Mouse (Mus musculus) Patski (cell line): ENCODE results near the gene Wdr77. TPM values are rescaled to one million over a fixed set of nuclear protein-coding genes. Genes with fewer than 3 reads are reported as not detected.
"Not testable (repeated sequence)": the region's sequence is repeated elsewhere in the genome, so short reads cannot be mapped to it uniquely, and the experiment has no call there.

Source experiments
- ATAC-seq: fragments of 100-300 bp; one replicate; pipeline ENCODE4 v1.8.0; 2021
- CTCF ChIA-PET: fragments of 350-600 bp; sonication (Branson Sonifier 250); formaldehyde crosslinking; loops from one replicate; lab custom pipeline; 2022; ENCODE audit warnings: inconsistent platforms; lab: Charles Lee
- POLR2A ChIA-PET: fragments of 350-600 bp; sonication (Branson Sonifier 250); formaldehyde crosslinking; loops from one replicate; lab custom pipeline; 2022; ENCODE audit warnings: antibody characterized with exemption, inconsistent platforms; lab: Charles Lee
- DNase-seq: peaks from one replicate; pipeline ENCODE4 v3.0.0-alpha.2; 2011; ENCODE audit warnings: low read depth, low spot score
- H3K27me3 ChIP-seq: fragments of 371-371 bp; one replicate; pipeline ENCODE4 v1.5.1; 2021
- CTCF ChIP-seq: fragments of 100-300 bp; IDR thresholded peaks from one replicate; pipeline ENCODE4 v1.5.1; 2021
- in situ Hi-C: fragments of 300-500 bp; cut with MboI; formaldehyde crosslinking; loops from 3 replicates; pipeline ENCODE4 v1.11.1; 2018; ENCODE audit warnings: low pct_unique_long_range_greater_than_20kb, mixed read lengths
- polyA plus RNA-seq: library from polyadenylated mRNA; unstranded; gene quantifications from one replicate; pipeline ENCODE4 v1.2.3, GENCODE M21; 2021

Wdr77 gene
- 92.0 TPM for polyA plus RNA-seq

- no peak for TF ChIP-seq CTCF
- DNase-seq (peak; percentile 100), ATAC-seq (peak; percentile 97)
- no peaks in the 10 kb centered on the region for H3K27me3 ChIP-seq
- in situ Hi-C loops, result loop anchor here (25.0 kb wide), 1 partner anchor 1353 kb away; no protein-coding TSS in a partner anchor
- ChIA-PET POLR2A (interaction anchor here (0.7 to 3.7 kb wide), 3 partner anchors 10 to 22 kb away, joined by 3 to 30 read pairs (median 10); no protein-coding TSS in a partner anchor), CTCF (interaction anchor here (1.2 to 2.6 kb wide), 2 partner anchors 9 to 21 kb away, joined by 3 to 9 read pairs; no protein-coding TSS in a partner anchor)
Observed at GRCm38 (mm10) chr3:105958974-105959580, at the start of gene Wdr77. TSS of gene Wdr77 (plus strand) at chr3:105959369.

- CTCF ChIA-PET, result interaction anchor here (0.7 to 1.4 kb wide), 3 partner anchors 10 to 21 kb away, joined by 3 to 5 read pairs (median 3); no protein-coding TSS in a partner anchor
- POLR2A ChIA-PET, result no interaction called here
- DNase-seq (no peak), ATAC-seq (no peak)
- no peak for TF ChIP-seq CTCF
- in situ Hi-C loops, result no loop called here
- H3K27me3 ChIP-seq, result peaks cover 20% of the 10 kb centered on the region
Observed at GRCm38 (mm10) chr3:105910519-105911190, 48.5 kb upstream of the Wdr77 start.

DNA sequence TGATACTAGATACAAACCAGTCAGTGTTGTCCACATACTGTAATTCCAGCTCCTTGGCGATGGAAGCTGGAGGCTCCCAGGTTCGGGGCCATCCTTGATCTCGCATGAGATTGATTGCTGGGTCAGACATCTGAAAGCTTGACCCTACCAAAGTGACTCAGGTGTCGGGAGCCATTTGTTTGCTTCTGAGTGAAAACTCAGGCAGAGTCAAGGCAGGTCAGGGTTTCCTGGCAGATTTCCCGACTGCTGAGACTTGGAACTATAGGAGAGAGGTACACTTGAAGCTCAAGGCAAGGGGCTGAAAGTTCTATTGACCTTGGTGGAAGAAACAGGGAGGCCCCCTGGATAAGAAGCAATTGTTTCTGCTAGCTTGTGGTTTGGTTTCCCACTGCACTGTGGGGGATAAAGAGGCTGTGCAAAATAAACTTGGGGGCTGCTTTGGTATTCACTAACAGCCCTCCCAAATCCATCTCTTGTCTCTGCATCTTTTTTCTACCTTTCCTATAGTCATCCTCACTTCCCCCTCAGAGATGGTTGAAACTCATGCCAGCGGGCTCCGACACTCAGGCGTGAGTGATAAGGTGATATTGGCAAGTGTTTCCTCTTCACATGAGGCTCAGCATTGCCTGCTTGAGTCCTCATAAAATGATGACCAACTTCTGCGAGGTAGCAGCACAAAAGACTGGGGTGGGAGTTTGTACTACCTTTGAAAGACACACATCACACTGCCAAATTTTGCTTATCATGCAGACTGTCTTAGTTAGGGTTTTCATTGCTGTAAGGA, 46.9 kb upstream of the Wdr77 start:
- H3K27me3 ChIP-seq, result peaks cover 14% of the 10 kb centered on the region
- ChIA-PET POLR2A (no interaction called here), CTCF (interaction anchor here (1.5 kb wide), 1 partner anchor 16 kb away, joined by 7 read pairs; no protein-coding TSS in a partner anchor)
- in situ Hi-C loops, result no loop called here
- no peak for DNase-seq
- no peak for ATAC-seq
- TF ChIP-seq CTCF, result no peak

DNA sequence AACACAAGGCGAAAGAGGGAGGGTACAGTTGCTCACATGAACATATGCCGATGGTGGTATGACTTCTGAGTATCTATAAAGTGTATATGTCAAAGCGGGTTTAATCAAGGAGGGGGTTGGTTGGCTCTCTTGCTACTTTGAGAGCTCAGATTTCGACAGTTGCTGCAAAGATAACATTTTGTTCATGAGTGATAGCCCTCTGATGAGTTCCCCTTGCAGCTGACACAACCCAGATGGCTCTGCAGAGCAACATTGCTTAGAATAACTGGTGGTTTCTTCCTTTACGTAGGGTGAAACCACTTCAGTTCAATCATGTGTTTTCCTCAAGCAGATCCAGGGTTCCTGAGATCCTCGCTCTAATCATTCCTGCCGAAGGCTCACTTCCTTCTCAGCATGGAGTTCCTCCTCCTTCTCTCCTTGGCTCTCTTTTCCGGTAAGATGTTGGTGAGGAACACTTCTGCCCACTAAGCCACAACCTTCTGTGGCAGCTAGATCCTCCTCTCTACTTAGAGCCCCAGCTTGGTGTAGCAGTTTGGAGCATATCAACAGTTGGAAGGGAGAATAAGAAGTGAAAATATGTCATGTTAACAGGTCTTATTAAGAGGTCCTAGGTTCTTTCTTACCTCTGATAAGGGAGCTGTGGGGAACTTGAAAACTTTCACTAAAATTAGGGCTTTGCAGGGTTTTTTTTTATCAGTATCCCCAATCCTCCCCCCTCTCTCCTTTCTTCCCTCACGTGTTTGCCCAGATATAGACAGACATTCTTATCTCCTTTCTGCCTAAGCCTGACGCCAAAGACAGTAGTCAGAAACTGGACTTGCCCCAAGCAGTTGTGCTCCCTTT, 45.1 kb upstream of the Wdr77 start:
- in situ Hi-C loops, result no loop called here
- TF ChIP-seq CTCF, result no peak
- DNase-seq, result no peak
- ChIA-PET POLR2A (no interaction called here), CTCF (interaction anchor here (1.0 to 1.7 kb wide), 4 partner anchors 10 to 239 kb away, joined by 3 to 7 read pairs (median 6); no protein-coding TSS in a partner anchor)
- ATAC-seq, result no peak
- peaks cover 10% of the 10 kb centered on the region for H3K27me3 ChIP-seq

DNA sequence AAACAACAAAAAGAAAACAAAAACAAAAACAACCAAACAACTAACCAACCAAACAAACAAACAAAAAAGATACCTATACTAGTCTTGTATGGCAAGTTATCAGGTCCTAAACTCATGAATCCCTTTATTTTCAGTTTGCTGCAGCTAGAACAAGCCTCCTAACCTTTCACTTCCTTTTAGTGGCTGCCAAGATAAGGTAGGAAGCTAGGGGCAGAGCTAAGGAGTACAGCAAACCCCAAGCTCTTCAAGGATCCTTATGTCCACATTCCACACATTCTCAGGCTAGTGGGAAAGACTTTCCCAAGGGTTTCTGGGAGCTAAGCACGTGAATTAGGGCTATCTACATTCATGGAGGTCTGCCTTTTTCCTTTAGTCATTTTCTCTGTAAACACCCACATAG, 43.9 kb upstream of the Wdr77 start:
- DNase-seq (no peak), ATAC-seq (peak; percentile 48)
- ChIA-PET POLR2A (no interaction called here), CTCF (interaction anchor here (1.3 to 1.6 kb wide), 2 partner anchors 13 to 20 kb away, joined by 3 read pairs; no protein-coding TSS in a partner anchor)
- peaks cover 10% of the 10 kb centered on the region for H3K27me3 ChIP-seq
- in situ Hi-C loops, result no loop called here
- TF ChIP-seq CTCF, result no peak

GRCm38 (mm10) chr3:105916455-105916854, 42.7 kb upstream of the Wdr77 start:
- CTCF ChIA-PET, result interaction anchor here (0.7 kb wide), 1 partner anchor 20 kb away, joined by 5 read pairs; no protein-coding TSS in a partner anchor
- in situ Hi-C loops, POLR2A ChIA-PET, ATAC-seq, DNase-seq, H3K27me3 ChIP-seq: not testable (repeated sequence)

- ATAC-seq, result peak; percentile 27
- DNase-seq, result no peak
- ChIA-PET CTCF (interaction anchor here (1.0 to 2.1 kb wide), 4 partner anchors 10 to 243 kb away, joined by 3 to 8 read pairs (median 4); no protein-coding TSS in a partner anchor), POLR2A (no interaction called here)
- TF ChIP-seq CTCF, result no peak
- peaks cover 5% of the 10 kb centered on the region for H3K27me3 ChIP-seq
- in situ Hi-C loops, result no loop called here
Observed at GRCm38 (mm10) chr3:105917656-105918354, 41.4 kb upstream of the Wdr77 start.

GRCm38 (mm10) chr3:105918355-105918745, 40.8 kb upstream of the Wdr77 start:
- TF ChIP-seq CTCF, result no peak
- CTCF ChIA-PET, result interaction anchor here (1.0 to 2.1 kb wide), 4 partner anchors 10 to 244 kb away, joined by 3 to 8 read pairs (median 4); no protein-coding TSS in a partner anchor
- no peak for DNase-seq
- peaks cover 2% of the 10 kb centered on the region for H3K27me3 ChIP-seq
- in situ Hi-C loops, result no loop called here
- no peak for ATAC-seq
- POLR2A ChIA-PET, result no interaction called here

GRCm38 (mm10) chr3:105920743-105921142, 38.4 kb upstream of the Wdr77 start:
- DNase-seq, ATAC-seq, in situ Hi-C loops, H3K27me3 ChIP-seq: not testable (repeated sequence)
- CTCF ChIA-PET, result interaction anchor here (0.7 to 1.9 kb wide), 3 partner anchors 9 to 22 kb away, joined by 3 to 5 read pairs (median 4); no protein-coding TSS in a partner anchor
- POLR2A ChIA-PET, result interaction anchor here (0.8 kb wide), 1 partner anchor 149 kb away, joined by 4 read pairs; no protein-coding TSS in a partner anchor
